Mouse (Mus musculus) liver, adult 2 months (tissue): ENCODE measurements around the gene Tsga13.

ENCODE experiments used
- CTCF ChIP-seq: fragments of 200-500 bp; IDR thresholded peaks from 2 replicates; pipeline ENCODE4 v1.5.1; 2011; ENCODE audit warnings: low read depth, low read length, control low read depth
- POLR2A ChIP-seq: fragments of 200-500 bp; IDR thresholded peaks from 2 replicates; pipeline ENCODE4 v1.6.1; 2011; ENCODE audit warnings: low read length, control low read depth; ENCODE audit not compliant: insufficient read depth; ENCODE audit errors: extremely low read depth

- TF ChIP-seq CTCF = no peak
- no peak for TF ChIP-seq POLR2A
Measured at GRCm38 (mm10) chr6:30896986-30897327, 18.4 kb downstream of the Tsga13 start.
